Mouse (Mus musculus): ENCODE measurements around the gene P2rx2. TPM values are rescaled to one million over a fixed set of nuclear protein-coding genes. Genes with fewer than 3 reads are reported as not detected.

The P2rx2 gene
- total RNA-seq, 4 experiments from 2014 or later, result 1.1 to 2.2 (median 1.5) TPM

DNA sequence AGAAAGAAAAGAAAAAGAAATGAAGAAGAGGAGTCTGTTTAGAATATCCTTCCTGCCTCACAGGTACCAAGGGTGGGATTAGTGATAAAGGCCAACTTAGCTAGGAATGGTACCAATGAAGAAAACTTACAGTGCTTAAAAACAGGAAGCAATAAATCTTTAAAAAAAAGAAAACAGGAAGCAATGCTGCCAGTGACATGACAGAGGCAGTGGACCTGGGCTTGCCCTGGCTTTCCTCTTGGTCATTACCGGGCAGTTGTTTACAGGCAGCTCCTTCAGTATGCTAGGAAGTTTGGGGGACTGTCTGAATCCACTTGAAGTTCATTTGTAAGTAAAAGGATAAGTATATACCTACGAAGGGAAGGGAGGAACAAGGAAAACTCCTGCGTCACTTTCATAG is 12.5 kb downstream of the P2rx2 start:
- DNase-seq, result no peak

DNA sequence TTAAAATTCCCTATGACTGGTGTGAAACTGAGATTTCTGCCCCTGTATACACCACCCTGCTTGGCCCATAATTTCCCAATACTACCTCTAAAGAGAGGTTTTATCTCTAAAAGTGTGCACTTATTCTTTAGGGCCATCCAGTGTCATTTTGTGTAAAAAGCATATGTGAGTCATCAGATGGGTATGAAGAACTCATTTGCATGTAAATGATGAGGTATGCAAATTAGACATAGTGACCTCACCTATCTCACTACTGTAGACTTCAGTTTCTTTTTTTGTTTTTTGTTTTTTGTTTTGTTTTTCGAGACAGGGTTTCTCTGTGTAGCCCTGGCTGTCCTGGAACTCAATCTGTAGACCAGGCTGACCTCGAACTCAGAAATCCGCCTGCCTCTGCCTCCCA is 29.9 kb downstream of the P2rx2 start:
- no peak for DNase-seq

DNA sequence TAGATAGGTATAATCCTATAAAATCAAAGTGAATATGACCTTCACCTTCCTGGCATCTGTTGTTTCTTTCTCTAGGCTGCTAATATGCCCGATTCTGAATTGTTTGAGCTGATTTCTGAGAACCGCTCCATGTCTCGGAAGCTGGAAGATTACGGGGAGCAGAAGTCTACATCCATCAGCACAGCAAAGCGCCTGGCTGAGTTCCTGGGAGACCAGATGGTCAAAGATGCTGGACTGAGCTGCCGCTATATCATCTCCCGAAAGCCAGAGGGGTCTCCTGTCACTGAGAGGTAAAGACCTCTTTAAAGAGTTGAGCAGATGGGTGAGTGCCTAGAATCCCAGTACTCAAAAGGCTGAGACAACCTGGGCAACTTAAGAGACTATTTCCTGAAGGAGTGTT is 34.2 kb downstream of the P2rx2 start:
- no peak for DNase-seq

DNA sequence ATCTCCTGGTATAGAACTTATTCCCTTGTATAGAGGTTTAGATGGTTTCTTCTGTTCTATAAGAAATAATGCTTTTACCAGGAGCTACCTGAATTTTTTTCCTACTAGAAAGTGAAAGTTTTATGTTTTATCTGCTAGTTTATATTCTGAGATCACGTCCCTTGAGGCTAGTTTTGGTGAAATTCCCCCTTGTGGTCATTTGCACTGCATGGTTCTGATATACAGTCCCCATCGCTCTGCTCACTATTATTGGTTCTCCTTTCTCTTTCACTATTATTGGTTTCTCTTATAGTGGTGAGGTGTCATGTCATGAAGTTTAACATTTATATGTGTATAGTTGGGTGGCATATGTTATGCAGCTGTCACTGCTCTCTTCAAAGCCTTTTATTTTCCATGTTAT is 42.4 kb downstream of the P2rx2 start:
- DNase-seq, result no peak

DNA sequence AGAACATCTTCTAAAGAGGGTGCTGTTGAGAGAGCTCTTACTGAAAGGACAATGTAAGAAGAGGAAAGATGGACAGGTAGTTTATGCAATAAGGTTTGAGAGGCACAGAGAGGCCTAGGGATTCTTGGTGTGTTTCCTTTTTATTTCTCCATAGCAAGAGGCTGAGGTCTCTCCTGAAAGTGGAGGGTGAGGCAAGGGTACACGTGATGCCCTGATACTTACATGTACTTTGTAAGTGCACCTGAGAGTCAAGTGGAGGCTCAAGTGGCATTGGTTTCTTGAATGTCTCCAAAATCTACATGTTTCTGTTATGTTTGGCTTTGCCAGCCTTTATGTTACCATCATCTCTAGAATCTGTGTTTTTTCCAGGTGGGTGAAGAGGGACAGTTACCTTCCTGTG is 46.4 kb downstream of the P2rx2 start:
- no peak for DNase-seq

- DNase-seq, result no peak
Measured at GRCm38 (mm10) chr5:110291649-110292048, 51.4 kb downstream of the P2rx2 start.

Other genes with a start within 250 kb of the P2rx2 start
- 1 to 10 TPM in 2 of 4 experiments, under 1 TPM in 2; 0.52 to 2.7 (median 1.6) TPM for gene Gm35315, start 248.8 kb downstream of the P2rx2 start, total RNA-seq (2022)
- under 1 TPM in 3 of 4 experiments, not detected in 1; 0.10 to 0.83 (median 0.22) TPM for gene Plcxd1, start 243.2 kb downstream of the P2rx2 start, total RNA-seq (2022)
- 10 to 100 TPM; 58.4 to 73.9 (median 65.9) TPM for gene Gtpbp6, start 235.0 kb downstream of the P2rx2 start, total RNA-seq (2022)
- gene Zfp605, start 233.1 kb downstream of the P2rx2 start, total RNA-seq (2022), result 1 to 10 TPM; 5.7 to 9.0 (median 7.7) TPM
- gene Chfr, start 207.4 kb downstream of the P2rx2 start, total RNA-seq (2022), result 10 to 100 TPM; 25.6 to 46.9 (median 37.0) TPM
- gene Golga3, start 166.5 kb downstream of the P2rx2 start, total RNA-seq (2022), result 10 to 100 TPM; 41.4 to 51.2 (median 47.0) TPM
- gene Ankle2, start 112.2 kb downstream of the P2rx2 start, total RNA-seq (2022), result 10 to 100 TPM; 44.0 to 55.5 (median 52.7) TPM
- gene Pgam5, start 73.3 kb downstream of the P2rx2 start, total RNA-seq (2022), result 10 to 100 TPM; 49.0 to 59.0 (median 56.8) TPM
- gene Pxmp2, start 57.0 kb downstream of the P2rx2 start, total RNA-seq (2022), result 10 to 100 TPM in 1 of 4 experiments, 1 to 10 TPM in 3; 6.2 to 15.7 (median 9.6) TPM
- gene Pole, start 56.9 kb downstream of the P2rx2 start, total RNA-seq (2022), result 1 to 10 TPM; 2.8 to 3.6 (median 3.1) TPM
- not detected for gene Lrcol1, start 1.5 kb upstream of the P2rx2 start, total RNA-seq (2022)
- 10 to 100 TPM; 62.7 to 87.3 (median 75.5) TPM for gene Fbrsl1, start 105.3 kb upstream of the P2rx2 start, total RNA-seq (2022)
- gene Galnt9, start 201.1 kb upstream of the P2rx2 start, total RNA-seq (2022), result under 1 TPM; 0.14 to 0.17 (median 0.16) TPM

Measured in adrenal gland, adult 8-10 months (tissue).